Mouse (Mus musculus): ENCODE measurements around the gene Ninj1.

Gene Ninj1

GRCm38 (mm10) chr13:49225159-49225558 is 37.9 kb downstream of the Ninj1 start:
- DNase-seq (ENCODE audit: extremely low spot score, low spot score): no peak

GRCm38 (mm10) chr13:49225633-49226032 is 38.3 kb downstream of the Ninj1 start:
- DNase-seq (ENCODE audit: extremely low spot score, low spot score): no peak

GRCm38 (mm10) chr13:49233792-49234572 is 46.7 kb downstream of the Ninj1 start:
- DNase-seq (ENCODE audit: extremely low spot score, low spot score): no peak

- no peak for DNase-seq (ENCODE audit: extremely low spot score, low spot score)
Observed at GRCm38 (mm10) chr13:49234711-49235110, 47.4 kb downstream of the Ninj1 start.

GRCm38 (mm10) chr13:49237617-49238016 is 50.3 kb downstream of the Ninj1 start:
- DNase-seq (ENCODE audit: extremely low spot score, low spot score): no peak

- DNase-seq (ENCODE audit: extremely low spot score, low spot score): no peak
Observed at GRCm38 (mm10) chr13:49238737-49239136, 51.5 kb downstream of the Ninj1 start.

GRCm38 (mm10) chr13:49242321-49243065 is 55.2 kb downstream of the Ninj1 start:
- no peak for DNase-seq (ENCODE audit: extremely low spot score, low spot score)

GRCm38 (mm10) chr13:49243492-49243891 is 56.2 kb downstream of the Ninj1 start:
- DNase-seq (ENCODE audit: extremely low spot score, low spot score): no peak

- DNase-seq (ENCODE audit: extremely low spot score, low spot score): no peak
Observed at GRCm38 (mm10) chr13:49245251-49245650, 58.0 kb downstream of the Ninj1 start.
